Mouse (Mus musculus): Measurements from ENCODE around the gene Fcmr. TPM values are rescaled to one million over a fixed set of nuclear protein-coding genes. Genes with fewer than 3 reads are reported as not detected.

The Fcmr gene
- 1 to 10 TPM; 3.4 to 5.2 TPM for total RNA-seq (2023)

DNA sequence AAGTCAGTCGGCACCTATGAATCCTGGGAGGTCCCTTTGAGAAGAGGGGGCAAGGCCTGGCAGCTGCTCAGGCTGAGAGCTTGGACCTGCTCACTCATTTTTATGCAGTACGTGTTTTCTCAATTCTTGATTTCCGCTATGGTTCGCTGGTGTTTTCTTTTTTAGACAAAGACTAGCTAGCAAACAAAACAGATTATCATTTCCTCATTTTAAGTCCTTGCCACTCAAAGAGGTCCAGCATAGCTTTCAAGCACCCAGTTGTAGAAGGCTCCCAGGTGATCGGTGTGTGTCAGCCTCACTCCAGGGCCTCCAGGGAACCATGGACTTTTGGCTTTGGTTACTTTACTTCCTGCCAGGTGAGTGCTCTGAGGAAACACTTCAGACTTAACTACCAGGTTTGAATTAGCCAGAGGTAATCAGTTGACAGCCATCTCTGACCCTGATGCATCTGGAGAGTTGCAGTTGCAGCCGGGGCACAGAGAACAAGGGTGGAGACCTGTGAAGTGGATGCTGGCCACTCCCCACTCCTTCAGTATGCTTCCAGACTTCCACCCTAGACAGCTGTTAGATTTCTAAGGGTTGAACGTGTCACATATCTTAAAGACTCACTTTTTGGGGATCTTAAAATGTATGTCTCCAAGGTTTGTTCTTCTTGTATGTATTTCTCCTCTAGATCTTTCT, at the start of gene Fcmr:
Gene Fcmr (plus strand): TSS at position 129 of the 681 bp plus-strand sequence.

DNA sequence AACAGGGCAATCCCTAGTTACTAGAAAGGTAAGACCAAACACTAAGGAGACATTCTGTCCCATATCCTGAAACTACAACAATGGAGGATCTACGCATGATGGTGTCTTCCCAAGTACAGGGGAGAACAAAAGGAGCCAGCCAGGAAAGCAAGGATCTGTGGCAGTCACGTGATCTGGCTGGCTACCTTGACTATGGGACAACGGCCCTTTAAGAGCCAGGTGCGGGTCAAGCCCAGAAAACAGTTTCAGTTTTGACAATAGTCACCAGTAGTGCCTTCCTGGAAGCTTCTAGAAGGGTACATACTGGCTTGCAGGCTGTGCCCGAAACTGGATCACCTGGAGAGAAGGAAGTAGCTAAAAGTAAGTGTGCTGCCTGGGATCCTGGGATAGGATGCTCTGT, 39.0 kb upstream of the Fcmr start, which contains the start of gene Pigr:
Gene Pigr (plus strand): TSS at position 237 of the 400 bp plus-strand sequence.

DNA sequence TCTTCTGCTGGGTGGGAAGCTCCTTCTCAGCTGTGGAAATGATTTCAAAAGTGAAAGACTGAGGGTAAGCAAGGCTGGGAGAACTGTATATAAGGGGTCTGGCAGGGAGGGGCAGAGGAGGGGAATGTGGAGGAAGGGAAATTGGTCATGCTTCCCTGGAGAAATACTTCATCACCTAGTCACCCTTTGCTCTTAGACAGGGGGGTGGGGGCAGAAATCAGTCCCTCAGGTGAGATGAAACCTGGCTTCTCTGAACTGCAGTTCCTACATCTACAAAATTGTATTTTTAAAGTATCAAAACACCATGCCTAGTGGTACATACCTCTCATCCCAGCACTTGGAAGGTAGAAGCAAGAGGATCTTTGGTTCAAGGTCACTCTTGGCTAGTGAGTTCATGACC, 21.9 kb downstream of the Fcmr start, which contains the start of gene Il24:
Gene Il24 (minus strand): TSS at position 101 of the 400 bp plus-strand sequence.

DNA sequence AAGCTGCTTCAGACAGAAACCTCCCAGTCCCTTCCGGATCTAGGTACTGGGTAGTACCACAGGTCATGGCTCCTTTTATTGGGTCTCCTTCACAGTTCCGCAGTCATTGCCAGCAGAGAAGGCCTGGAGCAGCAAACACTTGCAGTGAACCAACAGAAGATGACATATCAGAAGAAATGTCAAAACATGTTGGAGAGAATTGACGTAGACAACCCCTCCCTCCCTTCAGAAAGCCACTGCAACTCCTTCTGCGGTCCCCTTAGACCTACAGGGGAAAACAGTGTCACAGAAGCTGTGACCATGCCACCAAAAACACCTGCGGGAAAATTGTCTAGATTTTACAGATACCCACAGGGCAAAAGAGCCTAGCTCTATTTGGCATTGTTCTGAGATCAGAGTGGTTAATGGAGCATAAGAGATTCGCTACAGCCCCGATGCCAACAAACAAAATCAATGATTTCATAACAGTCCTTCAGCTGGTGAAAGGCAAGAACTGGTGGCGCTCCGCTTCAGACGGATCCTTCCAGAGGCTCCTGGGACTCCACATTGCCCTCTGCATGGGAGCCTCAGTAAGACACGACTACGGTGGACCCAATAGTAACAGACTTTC, 46.0 kb downstream of the Fcmr start, which contains the start of gene Il20:
Gene Il20 (minus strand): TSS at position 51 of the 610 bp plus-strand sequence.

Other genes with a start within 250 kb of the Fcmr start
- gene Zp3r, start 236.0 kb upstream of the Fcmr start, total RNA-seq (2023): not detected
- not detected for gene C4bp, start 204.0 kb upstream of the Fcmr start, total RNA-seq (2023)
- not detected for gene Gm29427, start 149.9 kb upstream of the Fcmr start, total RNA-seq (2023)
- gene Yod1, start 148.3 kb upstream of the Fcmr start, total RNA-seq (2023): 1 to 10 TPM; 9.0 to 9.2 TPM
- 10 to 100 TPM; 19.6 to 20.5 TPM for gene Pfkfb2, start 136.4 kb upstream of the Fcmr start, total RNA-seq (2023)
- gene AA986860, start 133.7 kb upstream of the Fcmr start, total RNA-seq (2023): under 1 TPM; 0.33 to 0.42 TPM
- gene Fcamr, start 64.8 kb upstream of the Fcmr start, total RNA-seq (2023): not detected
- gene Pigr, start 39.0 kb upstream of the Fcmr start, total RNA-seq (2023): not detected
- gene Il24, start 21.8 kb downstream of the Fcmr start, total RNA-seq (2023): not detected
- not detected for gene Il20, start 45.8 kb downstream of the Fcmr start, total RNA-seq (2023)
- gene Il19, start 74.4 kb downstream of the Fcmr start, total RNA-seq (2023): not detected
- gene Il10, start 154.2 kb downstream of the Fcmr start, total RNA-seq (2023): not detected
- gene Mapkapk2, start 232.2 kb downstream of the Fcmr start, total RNA-seq (2023): 100 to 1,000 TPM; 214 to 240 TPM